Mouse (Mus musculus) forebrain, embryonic 10.5 days (tissue): ENCODE measurements around the gene Fgfr2. TPM values are rescaled to one million over a fixed set of nuclear protein-coding genes. Genes with fewer than 3 reads are reported as not detected.

Experiments used
- DNase-seq: peaks from one replicate; pipeline ENCODE4 v3.0.0-alpha.2; 2017; ENCODE audit warnings: low spot score; ENCODE audit errors: extremely low spot score
- H3K27ac ChIP-seq: fragments of 300-500 bp; sonication (generic); 2 replicates; pipeline ENCODE4 v1.5.1; 2016; ENCODE audit warnings: mild to moderate bottlenecking
- H3K27me3 ChIP-seq: fragments of 300-500 bp; sonication (generic); 2 replicates; pipeline ENCODE4 v1.6.1; 2016; ENCODE audit warnings: mild to moderate bottlenecking; ENCODE audit not compliant: poor library complexity, severe bottlenecking
- H3K36me3 ChIP-seq: fragments of 300-500 bp; sonication (generic); replicated peaks from 2 replicates; pipeline ENCODE4 v1.6.1; 2016; ENCODE audit warnings: mild to moderate bottlenecking, moderate library complexity
- H3K4me1 ChIP-seq: fragments of 300-500 bp; sonication (generic); 2 replicates; pipeline ENCODE4 v1.6.1; 2016
- H3K4me3 ChIP-seq: fragments of 300-500 bp; sonication (generic); 2 replicates; pipeline ENCODE4 v1.5.1; 2016; ENCODE audit warnings: mild to moderate bottlenecking, moderate library complexity
- H3K9me3 ChIP-seq: fragments of 300-500 bp; sonication (generic); 2 replicates; pipeline ENCODE4 v1.6.1; 2016; ENCODE audit warnings: mild to moderate bottlenecking, moderate library complexity
- WGBS: fragments of 180-500 bp; shearing (Covaris S2); methylation state at CpG from one replicate; pipeline ENCODE4 v1.1.7; 2016; 5-methylcytosine and 5-hydroxymethylcytosine counted together
- polyA plus RNA-seq: library from polyadenylated mRNA; unstranded; fragments of >200 nt; fragmentation: Nextera tagmentation; extraction: Ambion mirVana; gene quantifications from 2 replicates; pipeline ENCODE4 v1.2.1, GENCODE M21; 2016

Fgfr2 gene
- polyA plus RNA-seq, 1 experiment from 2014 or later: 55.7 TPM

DNA sequence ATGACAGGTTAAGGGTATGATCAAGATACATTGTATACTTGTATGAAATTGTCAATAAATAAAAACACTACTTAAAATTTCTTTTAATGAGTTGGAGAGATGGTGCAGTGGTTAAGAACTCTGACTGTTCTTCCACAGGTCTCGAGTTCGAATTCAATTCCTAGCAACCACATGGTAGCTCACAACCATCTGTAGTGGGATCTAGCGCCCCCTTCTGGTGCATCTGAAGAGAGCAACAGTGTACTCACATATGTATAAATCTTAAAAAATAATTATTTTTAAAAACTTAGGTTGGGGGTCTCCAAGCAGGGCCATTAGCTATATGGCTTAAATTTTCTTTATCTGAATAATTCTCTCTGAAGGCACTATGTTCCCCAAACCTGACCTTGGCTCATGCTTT is 2192.7 kb downstream of the Fgfr2 start:
- peaks cover 3% of the 10 kb centered on the region; the same call in 1 of the 2 replicates for H3K9me3 ChIP-seq
- 70% methylated on average over 3 of the region's 3 CpGs for WGBS
- H3K4me3 ChIP-seq: no peak overlapping the region
- no peak for DNase-seq
- H3K27me3 ChIP-seq: peaks cover 34% of the 10 kb centered on the region
- H3K4me1 ChIP-seq: peaks cover 4% of the 10 kb centered on the region
- H3K36me3 ChIP-seq: no peaks in the 10 kb centered on the region
- no peak overlapping the region for H3K27ac ChIP-seq

DNA sequence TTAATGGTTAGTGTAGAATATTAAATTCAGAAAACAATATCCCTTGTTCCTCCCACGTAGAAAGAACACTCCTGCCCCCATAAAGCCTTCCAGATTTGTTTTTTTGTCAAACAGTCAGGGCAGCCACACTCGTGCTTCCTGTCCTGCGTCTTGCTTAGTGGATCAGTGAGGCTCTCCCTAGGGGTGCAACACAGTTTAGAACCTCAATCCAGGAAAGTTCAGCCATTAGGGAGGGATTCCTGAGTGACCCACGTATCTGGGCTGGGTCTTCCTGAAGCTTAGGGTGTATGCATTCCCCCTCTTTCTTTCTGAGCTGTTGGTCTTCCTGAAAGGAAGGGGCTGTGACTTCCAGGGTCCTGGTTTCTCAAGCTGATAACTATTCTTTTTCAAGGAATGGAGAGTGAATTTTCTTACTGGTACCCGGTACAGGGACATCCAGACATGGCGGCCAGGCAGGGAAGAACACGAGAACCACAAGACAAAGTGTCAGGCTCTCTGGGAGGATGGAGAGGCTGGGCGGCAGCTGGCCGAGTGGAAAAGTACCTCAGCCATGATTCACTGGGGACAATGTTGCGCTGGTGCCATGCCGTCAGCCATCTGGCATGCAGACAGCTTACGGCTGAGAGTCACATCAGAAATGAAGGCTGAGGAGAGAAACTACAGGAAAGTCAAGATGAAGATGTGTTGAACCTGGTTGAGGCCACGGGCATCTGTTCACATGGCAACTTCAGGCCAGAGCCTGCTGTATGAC is 2200.0 kb downstream of the Fgfr2 start:
- H3K4me3 ChIP-seq: no peak overlapping the region
- no peaks in the 10 kb centered on the region for H3K36me3 ChIP-seq
- H3K27ac ChIP-seq: no peak overlapping the region
- no peaks in the 10 kb centered on the region for H3K9me3 ChIP-seq
- H3K27me3 ChIP-seq: no peaks in the 10 kb centered on the region
- WGBS: 85% methylated on average over 13 of the region's 13 CpGs
- no peaks in the 10 kb centered on the region for H3K4me1 ChIP-seq
- DNase-seq: no peak

DNA sequence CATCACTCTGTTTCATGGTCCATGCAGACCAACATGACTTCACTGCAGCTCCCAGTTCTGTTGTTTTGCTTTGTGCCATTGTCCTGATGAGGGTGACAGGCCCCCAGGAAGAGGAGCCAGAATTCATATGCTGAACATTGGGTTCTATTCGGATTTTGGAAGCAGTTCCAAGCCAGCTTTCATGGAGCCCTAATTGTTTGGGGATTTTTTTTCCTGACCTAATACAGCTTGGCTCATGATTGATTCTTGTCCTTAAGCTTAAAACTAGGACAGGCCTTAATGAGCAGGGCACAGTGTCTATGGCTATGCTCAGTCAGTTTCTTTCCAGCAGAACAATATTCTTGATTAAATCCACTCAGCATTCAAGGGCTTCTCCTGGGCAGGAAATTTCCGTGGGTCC is 2204.9 kb downstream of the Fgfr2 start:
- H3K4me3 ChIP-seq: no peak overlapping the region
- no peaks in the 10 kb centered on the region for H3K4me1 ChIP-seq
- H3K36me3 ChIP-seq: no peaks in the 10 kb centered on the region
- no peaks in the 10 kb centered on the region for H3K9me3 ChIP-seq
- WGBS: 66% methylated on average over 2 of the region's 2 CpGs
- no peak overlapping the region for H3K27ac ChIP-seq
- no peak for DNase-seq
- H3K27me3 ChIP-seq: no peaks in the 10 kb centered on the region

DNA sequence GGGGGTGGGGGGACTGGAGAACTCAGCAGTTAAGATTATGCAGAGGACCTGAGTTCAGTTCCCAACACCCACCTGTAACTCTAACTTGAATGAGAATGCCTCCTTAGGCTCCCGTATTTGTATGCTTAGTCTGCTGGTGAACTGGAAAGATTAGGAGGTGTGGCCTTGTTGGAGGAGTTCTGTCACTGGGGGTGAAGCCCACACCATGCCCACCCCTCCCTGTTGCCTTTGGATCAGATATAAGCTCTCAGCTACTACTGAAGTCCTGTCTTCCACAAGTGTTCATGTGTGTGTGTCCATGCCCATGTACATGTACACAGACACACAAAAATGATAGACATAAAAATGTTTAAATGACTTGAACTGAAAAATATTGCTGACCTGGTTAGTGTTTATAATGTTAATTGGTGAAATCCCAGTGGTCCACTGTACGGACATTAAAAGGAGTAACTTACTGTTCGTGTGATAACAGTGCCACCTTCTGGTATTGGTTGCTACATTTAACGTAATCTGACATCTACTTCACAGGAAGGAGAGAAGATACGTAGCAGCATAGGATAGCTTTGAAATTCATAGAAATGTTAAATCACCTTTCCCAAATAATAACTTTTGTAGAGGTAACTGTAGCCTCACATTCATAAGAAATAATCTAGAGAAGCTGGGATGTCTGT is 2208.3 kb downstream of the Fgfr2 start:
- WGBS: 68% methylated on average over 5 of the region's 5 CpGs
- Histone ChIP-seq H3K27ac (no peak overlapping the region), H3K4me1 (no peaks in the 10 kb centered on the region), H3K4me3 (no peak overlapping the region), H3K36me3 (peaks cover 15% of the 10 kb centered on the region), H3K27me3 (no peaks in the 10 kb centered on the region), H3K9me3 (no peaks in the 10 kb centered on the region)
- no peak for DNase-seq

DNA sequence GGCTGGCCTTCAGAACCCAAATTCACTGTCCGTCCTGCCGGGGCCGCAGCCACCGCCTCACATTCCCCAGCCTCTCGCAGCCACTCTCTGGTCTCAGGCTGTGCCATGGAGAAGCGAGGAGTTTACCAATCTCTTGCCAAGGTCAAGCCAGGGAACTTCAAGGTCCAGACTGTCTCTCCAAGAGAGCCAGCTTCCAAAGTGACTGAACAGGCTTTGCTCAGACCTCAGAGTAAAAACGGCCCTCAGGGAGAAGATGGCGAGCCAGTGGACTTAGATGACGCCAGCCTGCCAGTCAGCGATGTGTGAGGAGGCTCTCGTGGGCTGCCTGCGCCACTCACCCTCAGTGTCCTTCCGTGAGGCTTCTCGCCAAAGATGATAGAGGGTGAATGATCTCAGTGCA is 2212.3 kb downstream of the Fgfr2 start:
- Histone ChIP-seq H3K4me3 (no peak overlapping the region), H3K9me3 (no peaks in the 10 kb centered on the region), H3K27me3 (no peaks in the 10 kb centered on the region), H3K27ac (no peak overlapping the region), H3K4me1 (no peaks in the 10 kb centered on the region), H3K36me3 (peaks cover 25% of the 10 kb centered on the region)
- 94% methylated on average over 14 of the region's 14 CpGs for WGBS
- no peak for DNase-seq

DNA sequence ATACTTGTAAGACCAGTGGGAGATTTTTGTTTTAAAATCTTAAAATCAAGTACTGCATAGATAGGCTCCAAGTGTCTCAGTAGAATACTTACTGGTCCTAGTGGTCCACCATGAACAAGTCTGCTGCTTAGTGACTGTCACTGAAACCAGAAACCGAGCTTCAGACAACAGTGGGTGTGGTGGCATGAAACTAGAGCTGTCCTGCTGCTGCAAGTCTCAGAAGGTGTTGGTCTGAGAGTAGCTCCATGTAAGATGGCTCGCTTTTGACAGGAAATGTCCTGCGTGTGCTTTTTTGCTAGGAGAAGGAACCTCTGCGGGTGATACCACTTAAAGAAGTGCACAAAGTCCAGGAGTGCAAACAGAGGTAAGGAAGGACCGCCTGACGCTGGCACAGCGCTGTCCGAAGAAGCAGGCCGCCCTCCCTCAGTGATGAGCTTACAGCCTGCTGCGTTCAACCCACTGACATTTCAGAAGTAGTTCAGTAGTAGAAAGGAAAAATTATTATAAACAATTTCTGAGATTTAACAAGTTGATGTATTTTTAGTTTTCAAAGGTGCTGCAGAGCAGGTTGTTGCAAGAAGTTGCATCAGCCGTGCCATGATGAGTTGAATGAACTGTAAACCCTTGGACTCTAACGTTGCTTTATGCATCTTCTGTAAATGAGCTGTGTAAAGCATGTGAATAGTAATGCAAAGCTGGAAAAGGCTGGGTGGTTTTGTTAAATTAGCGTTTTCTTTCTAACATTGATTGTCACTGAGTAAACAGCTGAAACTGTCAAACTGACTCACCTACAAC is 2218.4 kb downstream of the Fgfr2 start:
- no peak for DNase-seq
- no peaks in the 10 kb centered on the region for H3K27me3 ChIP-seq
- peaks cover 36% of the 10 kb centered on the region for H3K36me3 ChIP-seq
- no peak overlapping the region for H3K4me3 ChIP-seq
- H3K9me3 ChIP-seq: no peaks in the 10 kb centered on the region
- H3K4me1 ChIP-seq: no peaks in the 10 kb centered on the region
- 93% methylated on average over 13 of the region's 13 CpGs for WGBS
- H3K27ac ChIP-seq: no peak overlapping the region

DNA sequence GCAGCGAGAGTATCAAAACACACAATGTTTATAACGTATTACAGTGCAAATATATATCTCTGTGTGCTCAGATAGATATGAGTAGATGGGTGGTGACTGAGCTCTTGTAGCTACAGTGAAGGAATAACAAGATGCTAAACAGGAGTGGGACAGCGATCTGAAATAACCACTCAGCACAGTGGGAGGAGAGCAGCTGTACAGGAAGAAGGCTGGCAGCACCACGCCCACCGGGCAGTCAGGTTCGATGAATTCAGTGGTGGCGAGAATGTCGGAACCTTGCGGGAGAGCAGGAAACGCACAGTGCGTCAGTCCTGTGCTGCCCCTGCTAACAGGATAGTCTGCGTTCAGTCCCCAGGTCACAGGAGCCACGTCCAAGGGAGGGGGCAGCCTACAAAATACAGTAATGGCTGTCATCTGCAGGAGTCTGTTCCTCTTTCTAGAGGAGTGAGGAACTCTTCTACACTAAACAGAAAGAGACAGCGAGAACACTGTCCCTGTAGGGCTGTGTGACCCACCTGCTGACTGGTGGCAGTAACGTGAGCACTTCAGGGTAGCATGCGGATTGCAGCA is 2219.6 kb downstream of the Fgfr2 start:
- no peak for DNase-seq
- peaks cover 40% of the 10 kb centered on the region for H3K36me3 ChIP-seq
- H3K9me3 ChIP-seq: no peaks in the 10 kb centered on the region
- H3K27me3 ChIP-seq: no peaks in the 10 kb centered on the region
- WGBS: 93% methylated on average over 16 of the region's 16 CpGs
- H3K4me1 ChIP-seq: no peaks in the 10 kb centered on the region
- H3K4me3 ChIP-seq: no peak overlapping the region
- no peak overlapping the region for H3K27ac ChIP-seq

DNA sequence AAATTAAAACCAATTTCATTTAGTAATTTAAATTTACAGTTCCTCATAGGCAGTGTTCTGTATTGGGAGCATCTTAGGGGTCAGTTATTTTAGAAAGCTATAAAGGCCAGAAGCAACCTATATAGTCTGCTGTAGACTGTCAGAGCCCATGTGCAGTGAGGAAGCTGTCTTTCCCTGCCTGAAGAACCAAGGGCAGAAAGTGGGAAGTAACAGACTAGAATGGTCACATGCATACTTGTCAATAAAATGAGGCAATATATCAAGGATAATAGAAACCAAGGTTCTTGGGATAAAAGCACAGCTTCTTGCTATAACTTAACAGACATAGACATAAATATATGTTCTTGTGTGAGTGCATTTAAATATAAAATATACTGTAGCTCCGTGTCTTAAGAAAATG is 2220.2 kb downstream of the Fgfr2 start:
- no peak overlapping the region for H3K4me3 ChIP-seq
- DNase-seq: no peak
- 92% methylated on average over 1 of the region's 1 CpGs for WGBS
- no peaks in the 10 kb centered on the region for H3K9me3 ChIP-seq
- H3K27me3 ChIP-seq: no peaks in the 10 kb centered on the region
- no peak overlapping the region for H3K27ac ChIP-seq
- peaks cover 38% of the 10 kb centered on the region for H3K36me3 ChIP-seq
- no peaks in the 10 kb centered on the region for H3K4me1 ChIP-seq

DNA sequence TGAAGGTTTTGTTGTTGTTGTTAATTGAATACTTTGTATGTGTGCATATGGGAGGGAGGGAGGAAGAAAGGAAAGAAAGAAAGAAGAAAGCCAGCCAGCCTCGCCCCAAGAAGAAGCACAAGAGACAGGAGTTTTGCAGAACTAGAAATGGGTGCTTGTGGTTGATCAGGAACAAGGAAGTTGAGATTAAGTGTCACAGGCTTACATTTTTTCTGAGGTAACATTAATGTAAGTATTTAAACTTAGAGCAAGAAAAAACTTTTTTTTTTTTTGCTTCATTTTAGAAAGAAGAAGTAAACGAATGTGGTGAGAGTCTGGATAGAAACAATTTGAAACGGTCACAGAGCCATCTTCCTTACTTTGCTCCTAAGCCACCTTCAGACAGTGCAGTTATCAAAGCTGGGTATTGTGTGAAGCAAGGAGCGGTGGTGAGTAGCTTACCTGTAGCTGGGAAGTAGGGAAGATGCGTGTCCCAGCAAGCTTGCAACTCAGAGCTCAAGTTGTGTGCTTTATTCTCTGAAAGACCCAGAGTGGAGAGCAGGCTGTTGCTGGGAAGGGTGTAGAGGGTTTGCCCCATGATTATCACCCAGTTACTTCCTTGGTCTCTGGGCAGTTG is 2222.8 kb downstream of the Fgfr2 start:
- H3K4me1 ChIP-seq: peaks cover 9% of the 10 kb centered on the region
- H3K4me3 ChIP-seq: no peak overlapping the region
- H3K9me3 ChIP-seq: no peaks in the 10 kb centered on the region
- H3K36me3 ChIP-seq: peaks cover 41% of the 10 kb centered on the region
- no peaks in the 10 kb centered on the region; the same call in 1 of the 2 replicates for H3K27me3 ChIP-seq
- 93% methylated on average over 5 of the region's 5 CpGs for WGBS
- no peak for DNase-seq
- H3K27ac ChIP-seq: no peak overlapping the region

DNA sequence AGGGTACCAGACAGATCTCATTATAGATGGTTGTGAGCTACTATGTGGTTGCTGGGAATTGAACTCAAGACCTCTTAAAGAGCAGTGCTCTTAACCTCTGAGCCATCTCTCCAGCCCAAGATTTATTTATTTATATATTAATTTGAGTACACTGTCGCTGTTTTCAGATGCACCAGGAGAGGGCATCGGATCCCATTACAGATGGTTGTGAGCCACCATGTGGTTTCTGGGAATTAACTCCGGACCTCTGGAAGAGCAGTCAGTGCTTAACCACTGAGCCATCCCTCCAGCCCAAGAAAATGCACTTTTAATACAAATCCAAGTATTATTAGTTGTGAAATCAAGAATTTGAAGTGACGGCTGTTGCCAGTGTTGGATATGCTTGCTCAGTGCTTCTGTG is 2224.8 kb downstream of the Fgfr2 start:
- no peak overlapping the region for H3K27ac ChIP-seq
- DNase-seq: no peak
- no peak overlapping the region for H3K4me3 ChIP-seq
- no peaks in the 10 kb centered on the region; the same call in 1 of the 2 replicates for H3K27me3 ChIP-seq
- peaks cover 24% of the 10 kb centered on the region for H3K36me3 ChIP-seq
- WGBS: 86% methylated on average over 4 of the region's 4 CpGs
- H3K9me3 ChIP-seq: no peaks in the 10 kb centered on the region
- peaks cover 14% of the 10 kb centered on the region for H3K4me1 ChIP-seq

DNA sequence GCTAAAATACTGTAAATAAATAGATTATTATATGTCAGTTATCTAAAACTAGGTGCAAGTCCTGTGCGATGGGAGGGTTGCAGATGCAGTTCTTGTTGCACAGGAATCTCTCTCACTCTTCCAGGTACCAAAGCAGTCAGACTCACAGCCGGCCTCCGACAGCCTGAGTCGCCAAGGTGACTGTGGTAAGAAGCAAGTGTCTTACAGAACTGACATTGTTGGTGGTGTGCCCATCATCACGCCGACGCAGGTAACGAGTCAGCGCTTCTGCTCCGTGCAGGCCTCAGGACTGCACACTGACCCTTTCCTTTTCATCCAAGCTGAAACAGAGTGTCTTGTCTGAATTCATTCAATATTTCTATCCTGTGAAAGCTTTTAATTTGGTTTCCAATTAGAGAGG is 2225.9 kb downstream of the Fgfr2 start:
- 95% methylated on average over 10 of the region's 10 CpGs for WGBS
- Histone ChIP-seq H3K36me3 (peaks cover 26% of the 10 kb centered on the region), H3K4me1 (peaks cover 14% of the 10 kb centered on the region)

DNA sequence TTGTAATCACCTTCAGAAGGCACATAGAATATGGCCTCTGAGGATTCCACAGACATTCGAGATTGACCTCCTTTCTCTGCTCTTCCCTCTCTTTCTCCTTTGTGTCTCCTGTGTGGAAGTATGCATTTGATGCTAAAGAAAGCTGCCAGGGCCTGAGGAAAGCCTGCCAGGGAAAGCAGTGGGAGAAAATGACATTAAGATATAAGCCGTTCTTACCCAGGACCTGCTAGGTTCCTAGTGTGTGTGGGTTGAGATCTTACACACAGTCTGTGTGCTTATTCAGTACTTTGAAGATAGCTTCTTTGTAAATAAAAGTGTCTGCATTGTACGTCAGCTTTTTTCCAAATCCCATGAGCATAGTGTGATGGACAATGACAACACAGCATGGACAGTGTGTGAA is 2227.1 kb downstream of the Fgfr2 start:
- H3K27me3 ChIP-seq: peaks cover 8% of the 10 kb centered on the region; the same call in 1 of the 2 replicates
- H3K4me1 ChIP-seq: peaks cover 16% of the 10 kb centered on the region
- no peak overlapping the region for H3K4me3 ChIP-seq
- no peak for DNase-seq
- 71% methylated on average over 3 of the region's 3 CpGs for WGBS
- H3K36me3 ChIP-seq: peaks cover 34% of the 10 kb centered on the region
- no peaks in the 10 kb centered on the region for H3K9me3 ChIP-seq
- no peak overlapping the region for H3K27ac ChIP-seq

More for the DNA sequence above, 2225.9 kb downstream of the Fgfr2 start:
- H3K4me3 ChIP-seq: no peak overlapping the region
- H3K9me3 ChIP-seq: no peaks in the 10 kb centered on the region
- H3K27me3 ChIP-seq: peaks cover 8% of the 10 kb centered on the region; the same call in 1 of the 2 replicates
- no peak for DNase-seq
- H3K27ac ChIP-seq: no peak overlapping the region
